9 mouse cellular contexts compared by ENCODE assay signal in the genomic region with DNA sequence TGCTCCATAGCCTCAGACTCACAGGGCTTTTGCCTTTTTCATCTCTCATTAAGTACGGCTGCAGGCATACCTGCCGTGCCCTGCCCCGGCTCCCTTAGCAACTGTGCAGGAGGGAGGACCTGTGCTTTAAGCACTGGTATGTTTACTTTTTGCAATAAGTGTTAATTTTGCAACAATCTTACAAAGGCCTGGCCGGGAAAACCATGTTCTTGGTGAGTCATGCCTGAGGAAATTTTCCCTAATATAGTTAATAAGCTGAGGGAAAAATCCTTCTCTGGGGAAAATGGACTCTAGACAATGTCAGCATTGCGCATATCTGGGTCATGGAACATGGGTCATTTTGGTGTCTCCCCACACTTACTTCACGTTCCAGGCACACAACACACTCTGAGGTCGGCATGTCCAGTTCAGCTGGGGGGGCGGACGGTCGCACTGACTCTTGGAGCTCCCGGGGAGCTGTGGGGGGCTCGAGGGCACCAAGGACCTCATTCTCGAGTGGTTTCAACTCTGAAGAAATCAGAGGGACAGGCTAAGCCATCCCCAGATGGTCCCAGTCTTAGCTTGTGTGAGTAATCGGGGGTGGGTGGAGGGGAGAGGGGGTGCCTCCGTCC. TPM values are rescaled to one million over a fixed set of nuclear protein-coding genes. Genes with fewer than 3 reads are reported as not detected.
DNase-seq lines count a peak whose midpoint lies in the region; ATAC-seq lines count a peak whose summit lies in the region.
"Had no signal": no experiment of that assay in that cellular context is flagged by ENCODE, and none has a peak within 500 bp of the region (broad histone marks: within the 10 kb centered on the region; RNA-seq: fewer than 3 reads in every experiment).

No protein-coding gene starts in this region.

- no peaks in the 10 kb centered on the region for H3K4me1 ChIP-seq in kidney, embryonic 14.5 days (ENCODE audit: control insufficient read depth, insufficient read depth, low read length)
- peaks cover 13% of the 10 kb centered on the region for H3K4me1 ChIP-seq in embryonic facial prominence, embryonic 10.5 days
- peaks cover 14% of the 10 kb centered on the region for H3K4me1 ChIP-seq in limb, embryonic 10.5 days
- no peaks in the 10 kb centered on the region for H3K4me1 ChIP-seq in forebrain, embryonic 12.5 days
- H3K4me1 ChIP-seq: midbrain, embryonic 13.5 days had no signal

- H3K27me3 ChIP-seq in kidney, embryonic 14.5 days (ENCODE audit: control insufficient read depth, insufficient read depth, low read length): no peaks in the 10 kb centered on the region
- no peaks in the 10 kb centered on the region for H3K27me3 ChIP-seq in embryonic facial prominence, embryonic 10.5 days (replicated peaks; ENCODE audit: low read depth, poor library complexity, severe bottlenecking)
- no peaks in the 10 kb centered on the region for H3K27me3 ChIP-seq in limb, embryonic 10.5 days (ENCODE audit: low read depth, poor library complexity, severe bottlenecking)
- no peaks in the 10 kb centered on the region for H3K27me3 ChIP-seq in forebrain, embryonic 12.5 days
- H3K27me3 ChIP-seq: midbrain, embryonic 13.5 days had no signal

- H3K36me3 ChIP-seq in kidney, embryonic 14.5 days (ENCODE audit: control insufficient read depth, insufficient read depth, low read length): peaks cover 22% of the 10 kb centered on the region
- peaks cover 43% of the 10 kb centered on the region for H3K36me3 ChIP-seq in embryonic facial prominence, embryonic 10.5 days (replicated peaks)
- H3K36me3 ChIP-seq in limb, embryonic 10.5 days: peaks cover 28% of the 10 kb centered on the region
- H3K36me3 ChIP-seq in forebrain, embryonic 12.5 days (replicated peaks): peaks cover 34% of the 10 kb centered on the region

- no peak overlapping the region for H3K4me2 ChIP-seq in kidney, embryonic 14.5 days (replicated peaks; ENCODE audit: low read depth, low read length)
- no peak overlapping the region for H3K4me2 ChIP-seq in forebrain, embryonic 12.5 days
- H3K4me2 ChIP-seq: midbrain, embryonic 13.5 days had no signal

- peak; percentile 24; the same call in 1 of the 2 replicates for ATAC-seq in kidney, embryonic 14.5 days (ENCODE audit: low FRiP score, low TSS enrichment)
- ATAC-seq in forebrain, embryonic 12.5 days (ENCODE audit: low FRiP score): no peak

- H3K4me3 ChIP-seq in kidney, embryonic 14.5 days (ENCODE audit: low read length): no peak overlapping the region
- H3K4me3 ChIP-seq in embryonic facial prominence, embryonic 10.5 days: no peak overlapping the region
- no peak overlapping the region for H3K4me3 ChIP-seq in limb, embryonic 10.5 days
- H3K4me3 ChIP-seq in forebrain, embryonic 12.5 days (replicated peaks): no peak overlapping the region
- H3K4me3 ChIP-seq: midbrain, embryonic 13.5 days had no signal

- 79% methylated on average over 15 of the region's 15 CpGs for WGBS in kidney, embryonic 14.5 days
- WGBS in embryonic facial prominence, embryonic 10.5 days: 82% methylated on average over 15 of the region's 15 CpGs
- WGBS in limb, embryonic 10.5 days: 81% methylated on average over 15 of the region's 15 CpGs
- WGBS in forebrain, embryonic 12.5 days: 78% methylated on average over 15 of the region's 15 CpGs

- DNase-seq in kidney, postnatal 25 days: no peak
- no peak for DNase-seq in embryonic facial prominence, embryonic 10.5 days (ENCODE audit: low spot score)
- DNase-seq in limb, embryonic 10.5 days (ENCODE audit: low spot score): no peak
- DNase-seq in lung, postnatal 4 days: peak; percentile 58 to 79
- no peak for DNase-seq in layer of hippocampus, postnatal 10 days (ENCODE audit: low spot score in 2 of 2)

- H3K27ac ChIP-seq in kidney, embryonic 14.5 days (ENCODE audit: low read depth, low read length): no peak overlapping the region
- H3K27ac ChIP-seq in embryonic facial prominence, embryonic 10.5 days (replicated peaks): peak overlapping the region; percentile 44; the same call in 1 of the 2 replicates
- peak overlapping the region; percentile 61; the same call in 1 of the 2 replicates for H3K27ac ChIP-seq in limb, embryonic 10.5 days
- no peak overlapping the region for H3K27ac ChIP-seq in forebrain, embryonic 12.5 days
- H3K27ac ChIP-seq: midbrain, embryonic 13.5 days had no signal

- H3K9me3 ChIP-seq in kidney, embryonic 14.5 days (ENCODE audit: control insufficient read depth, low read length): no peaks in the 10 kb centered on the region
- no peaks in the 10 kb centered on the region for H3K9me3 ChIP-seq in embryonic facial prominence, embryonic 10.5 days
- H3K9me3 ChIP-seq in limb, embryonic 10.5 days (replicated peaks): no peaks in the 10 kb centered on the region
- H3K9me3 ChIP-seq in forebrain, embryonic 12.5 days: no peaks in the 10 kb centered on the region
- H3K9me3 ChIP-seq: G1E; midbrain, embryonic 13.5 days had no signal

- H3K9ac ChIP-seq in kidney, embryonic 14.5 days (ENCODE audit: low read depth, low read length): no peak overlapping the region
- no peak overlapping the region for H3K9ac ChIP-seq in forebrain, embryonic 12.5 days
- H3K9ac ChIP-seq: midbrain, embryonic 13.5 days had no signal

RNA-seq across cellular contexts. Expression of gene Rpl12, which starts 33.6 kb away (rescaled TPM):
- polyA plus RNA-seq in kidney, embryonic 14.5 days (2014; fragmentation: Nextera tagmentation; extraction: Ambion mirVana): 249 and 308 TPM in 2 replicates
- 196 and 200 TPM in 2 replicates for polyA plus RNA-seq in embryonic facial prominence, embryonic 10.5 days (2016; fragmentation: Nextera tagmentation; extraction: Ambion mirVana)
- 194 and 232 TPM in 2 replicates for polyA plus RNA-seq in limb, embryonic 10.5 days (2016; fragmentation: Nextera tagmentation; extraction: Ambion mirVana)
- 115 and 128 TPM in 2 replicates for polyA plus RNA-seq in forebrain, embryonic 12.5 days (2016; fragmentation: Nextera tagmentation; extraction: Ambion mirVana)
- 100 to 1,000 TPM; 155 to 179 TPM for total RNA-seq in layer of hippocampus, postnatal 10 days (2021)

RNA-seq across cellular contexts. Expression of gene Lrsam1, which starts 33.7 kb away (rescaled TPM):
- 5.8 and 8.8 TPM in 2 replicates for polyA plus RNA-seq in kidney, embryonic 14.5 days (2014; fragmentation: Nextera tagmentation; extraction: Ambion mirVana)
- 7.8 and 8.9 TPM in 2 replicates for polyA plus RNA-seq in embryonic facial prominence, embryonic 10.5 days (2016; fragmentation: Nextera tagmentation; extraction: Ambion mirVana)
- 5.3 and 7.5 TPM in 2 replicates for polyA plus RNA-seq in limb, embryonic 10.5 days (2016; fragmentation: Nextera tagmentation; extraction: Ambion mirVana)
- polyA plus RNA-seq in forebrain, embryonic 12.5 days (2016; fragmentation: Nextera tagmentation; extraction: Ambion mirVana): 16.6 and 18.2 TPM in 2 replicates
- 10 to 100 TPM; 36.5 to 40.4 TPM for total RNA-seq in layer of hippocampus, postnatal 10 days (2021)

RNA-seq across cellular contexts. Expression of gene Fam129b, which starts 51.8 kb away (rescaled TPM):
- 18.2 and 19.9 TPM in 2 replicates for polyA plus RNA-seq in kidney, embryonic 14.5 days (2014; fragmentation: Nextera tagmentation; extraction: Ambion mirVana)
- 43.9 and 46.4 TPM in 2 replicates for polyA plus RNA-seq in embryonic facial prominence, embryonic 10.5 days (2016; fragmentation: Nextera tagmentation; extraction: Ambion mirVana)
- polyA plus RNA-seq in limb, embryonic 10.5 days (2016; fragmentation: Nextera tagmentation; extraction: Ambion mirVana): 40.9 and 47.9 TPM in 2 replicates
- polyA plus RNA-seq in forebrain, embryonic 12.5 days (2016; fragmentation: Nextera tagmentation; extraction: Ambion mirVana): 24.6 and 27.3 TPM in 2 replicates
- total RNA-seq in layer of hippocampus, postnatal 10 days (2021): 10 to 100 TPM; 22.6 to 26.3 TPM

RNA-seq across cellular contexts. Expression of gene Slc2a8, which starts 54.2 kb away (rescaled TPM):
- 19.0 and 21.1 TPM in 2 replicates for polyA plus RNA-seq in kidney, embryonic 14.5 days (2014; fragmentation: Nextera tagmentation; extraction: Ambion mirVana)
- 19.7 and 21.5 TPM in 2 replicates for polyA plus RNA-seq in embryonic facial prominence, embryonic 10.5 days (2016; fragmentation: Nextera tagmentation; extraction: Ambion mirVana)
- polyA plus RNA-seq in limb, embryonic 10.5 days (2016; fragmentation: Nextera tagmentation; extraction: Ambion mirVana): 16.5 and 22.3 TPM in 2 replicates
- polyA plus RNA-seq in forebrain, embryonic 12.5 days (2016; fragmentation: Nextera tagmentation; extraction: Ambion mirVana): 14.4 and 16.3 TPM in 2 replicates
- total RNA-seq in layer of hippocampus, postnatal 10 days (2021): 10 to 100 TPM; 23.2 to 26.9 TPM

Comparison
In these comparisons a context has a peak if more than half of its experiments do, and no peak if none do; other contexts are left out.
1. H3K27ac ChIP-seq: peak in embryonic facial prominence, embryonic 10.5 days (single experiment) and limb, embryonic 10.5 days (single experiment); none in kidney, embryonic 14.5 days (single experiment) and forebrain, embryonic 12.5 days (single experiment).
2. DNase-seq: peak in lung, postnatal 4 days (2 of 2); none in kidney, postnatal 25 days (0 of 2), embryonic facial prominence, embryonic 10.5 days (single experiment), limb, embryonic 10.5 days (single experiment) and layer of hippocampus, postnatal 10 days (0 of 2).